Mouse (Mus musculus) heart, embryonic 13.5 days (tissue): ENCODE measurements around the gene Ccdc183. TPM values are rescaled to one million over a fixed set of nuclear protein-coding genes. Genes with fewer than 3 reads are reported as not detected.

Experiments used
- ATAC-seq: fragments of 200-750 bp; cut with Nextera tagmentation; 2 replicates; pipeline ENCODE4 v1.8.0; 2017; ENCODE audit warnings: moderate TSS enrichment; ENCODE audit not compliant: insufficient number of reproducible peaks, low FRiP score, low TSS enrichment; ENCODE audit errors: extremely low read depth
- H3K27ac ChIP-seq: fragments of 300-500 bp; sonication (generic); replicated peaks from 2 replicates; pipeline ENCODE4 v1.5.1; 2015; ENCODE audit warnings: moderate library complexity, mild to moderate bottlenecking, inconsistent platforms
- H3K27me3 ChIP-seq: fragments of 300-500 bp; sonication (generic); replicated peaks from 2 replicates; pipeline ENCODE4 v1.6.1; 2015; ENCODE audit warnings: mild to moderate bottlenecking, inconsistent platforms
- H3K36me3 ChIP-seq: fragments of 300-500 bp; sonication (generic); 2 replicates; pipeline ENCODE4 v1.6.1; 2015; ENCODE audit warnings: mild to moderate bottlenecking, inconsistent platforms
- H3K4me1 ChIP-seq: fragments of 300-500 bp; sonication (generic); 2 replicates; pipeline ENCODE4 v1.6.1; 2015; ENCODE audit warnings: inconsistent platforms
- H3K4me2 ChIP-seq: fragments of 300-500 bp; sonication (generic); 2 replicates; pipeline ENCODE4 v1.6.1; 2015; ENCODE audit warnings: inconsistent platforms, mild to moderate bottlenecking, moderate library complexity
- H3K4me3 ChIP-seq: fragments of 300-500 bp; sonication (generic); 2 replicates; pipeline ENCODE4 v1.5.1; 2015; ENCODE audit warnings: moderate library complexity, mild to moderate bottlenecking, inconsistent platforms
- H3K9ac ChIP-seq: fragments of 300-500 bp; sonication (generic); 2 replicates; pipeline ENCODE4 v1.6.1; 2015; ENCODE audit warnings: inconsistent platforms, mild to moderate bottlenecking, moderate library complexity
- H3K9me3 ChIP-seq: fragments of 300-500 bp; sonication (generic); 2 replicates; pipeline ENCODE4 v1.6.1; 2016; ENCODE audit warnings: inconsistent platforms
- WGBS: fragments of 180-500 bp; shearing (Covaris S2); methylation state at CpG from one replicate; pipeline ENCODE4 v1.1.7; 2015; ENCODE audit warnings: mixed read lengths; 5-methylcytosine and 5-hydroxymethylcytosine counted together
- polyA plus RNA-seq: library from polyadenylated mRNA; unstranded; fragments of >200 nt; fragmentation: Nextera tagmentation; extraction: Ambion mirVana; gene quantifications from 2 replicates; pipeline ENCODE4 v1.2.1, GENCODE M21; 2015

The Ccdc183 gene
- polyA plus RNA-seq, 1 experiment from 2014 or later = 0.11 TPM

- Histone ChIP-seq H3K4me1 (no peaks in the 10 kb centered on the region), H3K27me3 (peaks cover 3% of the 10 kb centered on the region; the same call in 1 of the 2 replicates), H3K4me2 (no peak overlapping the region), H3K9me3 (no peaks in the 10 kb centered on the region), H3K27ac (no peak overlapping the region), H3K36me3 (no peaks in the 10 kb centered on the region), H3K9ac (no peak overlapping the region), H3K4me3 (no peak overlapping the region)
- 34% methylated on average over 1 of the region's 1 CpGs for WGBS
- ATAC-seq = no peak
Observed at GRCm38 (mm10) chr2:25634046-25634445, 16.6 kb upstream of the Ccdc183 start.

GRCm38 (mm10) chr2:25633616-25634015 is 16.1 kb upstream of the Ccdc183 start:
- Histone ChIP-seq H3K36me3 (no peaks in the 10 kb centered on the region), H3K4me1 (no peaks in the 10 kb centered on the region), H3K27me3 (peaks cover 3% of the 10 kb centered on the region; the same call in 1 of the 2 replicates), H3K4me3 (no peak overlapping the region), H3K9ac (no peak overlapping the region), H3K9me3 (no peaks in the 10 kb centered on the region), H3K4me2 (no peak overlapping the region), H3K27ac (no peak overlapping the region)
- no peak for ATAC-seq
- WGBS = 69% methylated on average over 3 of the region's 3 CpGs

- H3K9ac ChIP-seq = no peak overlapping the region
- H3K36me3 ChIP-seq = no peaks in the 10 kb centered on the region
- H3K4me1 ChIP-seq = no peaks in the 10 kb centered on the region
- H3K4me3 ChIP-seq = no peak overlapping the region
- H3K4me2 ChIP-seq = no peak overlapping the region
- H3K27me3 ChIP-seq = peaks cover 9% of the 10 kb centered on the region; the same call in 1 of the 2 replicates
- no peak for ATAC-seq
- H3K9me3 ChIP-seq = no peaks in the 10 kb centered on the region
- 48% methylated on average over 4 of the region's 4 CpGs for WGBS
- H3K27ac ChIP-seq = no peak overlapping the region
Observed at GRCm38 (mm10) chr2:25628738-25629137, 11.3 kb upstream of the Ccdc183 start.

GRCm38 (mm10) chr2:25627811-25628210 is 10.3 kb upstream of the Ccdc183 start, which contains the start of gene Fcna:
Gene Fcna (minus strand): TSS chr2:25628030.
- Histone ChIP-seq H3K9me3 (no peaks in the 10 kb centered on the region), H3K27me3 (peaks cover 9% of the 10 kb centered on the region; the same call in 1 of the 2 replicates), H3K36me3 (no peaks in the 10 kb centered on the region), H3K4me2 (no peak within 1 kb of the TSS), H3K27ac (no peak within 1 kb of the TSS), H3K4me3 (no peak within 1 kb of the TSS), H3K9ac (no peak within 1 kb of the TSS), H3K4me1 (no peaks in the 10 kb centered on the region)
- 70% methylated on average over 6 of the region's 6 CpGs for WGBS
- no peak for ATAC-seq

GRCm38 (mm10) chr2:25625986-25626385 is 8.5 kb upstream of the Ccdc183 start:
- H3K4me3 ChIP-seq = no peak overlapping the region
- peaks cover 13% of the 10 kb centered on the region for H3K4me1 ChIP-seq
- no peak overlapping the region for H3K9ac ChIP-seq
- 0 out of 2 replicates have a peak, but pooled peaks cover 6% of the 10 kb centered on the region for H3K27me3 ChIP-seq
- WGBS = 61% methylated on average over 5 of the region's 5 CpGs
- H3K27ac ChIP-seq = no peak overlapping the region
- H3K9me3 ChIP-seq = no peaks in the 10 kb centered on the region
- ATAC-seq = no peak
- H3K4me2 ChIP-seq = no peak overlapping the region
- no peaks in the 10 kb centered on the region for H3K36me3 ChIP-seq

GRCm38 (mm10) chr2:25621229-25622200 is 4.0 kb upstream of the Ccdc183 start, which contains the start of gene Tmem141:
Gene Tmem141 (minus strand): TSS chr2:25622005.
- 7% methylated on average over 34 of the region's 34 CpGs for WGBS
- peaks cover 14% of the 10 kb centered on the region for H3K4me1 ChIP-seq
- H3K36me3 ChIP-seq = no peaks in the 10 kb centered on the region
- no peaks in the 10 kb centered on the region for H3K9me3 ChIP-seq
- H3K4me3 ChIP-seq = peak within 1 kb of the TSS; percentile 54
- peak within 1 kb of the TSS; percentile 75 for H3K4me2 ChIP-seq
- peak within 1 kb of the TSS; percentile 31; the same call in 1 of the 2 replicates for H3K27ac ChIP-seq
- ATAC-seq = peak; percentile 82
- peaks cover 39% of the 10 kb centered on the region for H3K27me3 ChIP-seq
- H3K9ac ChIP-seq = peak within 1 kb of the TSS; percentile 71

- H3K4me1 ChIP-seq = peaks cover 21% of the 10 kb centered on the region
- 76% methylated on average over 4 of the region's 4 CpGs for WGBS
- H3K9me3 ChIP-seq = no peaks in the 10 kb centered on the region
- H3K9ac ChIP-seq = peak overlapping the region; percentile 71; the same call in 1 of the 2 replicates
- ATAC-seq = no peak
- no peak overlapping the region; the same call in 1 of the 2 replicates for H3K4me3 ChIP-seq
- no peaks in the 10 kb centered on the region for H3K36me3 ChIP-seq
- no peak overlapping the region for H3K27ac ChIP-seq
- peak overlapping the region; percentile 75 for H3K4me2 ChIP-seq
- H3K27me3 ChIP-seq = peaks cover 41% of the 10 kb centered on the region
Observed at GRCm38 (mm10) chr2:25620852-25621228, 3.4 kb upstream of the Ccdc183 start.

GRCm38 (mm10) chr2:25620386-25620785 is 2.9 kb upstream of the Ccdc183 start:
- Histone ChIP-seq H3K4me2 (no peak overlapping the region), H3K4me1 (peaks cover 23% of the 10 kb centered on the region), H3K27me3 (peaks cover 45% of the 10 kb centered on the region), H3K27ac (no peak overlapping the region), H3K4me3 (no peak overlapping the region), H3K36me3 (no peaks in the 10 kb centered on the region), H3K9me3 (no peaks in the 10 kb centered on the region), H3K9ac (no peak overlapping the region; the same call in 1 of the 2 replicates)
- 67% methylated on average over 6 of the region's 6 CpGs for WGBS
- no peak for ATAC-seq

- Histone ChIP-seq H3K4me3 (peak overlapping the region; percentile 13; the same call in 1 of the 2 replicates), H3K9me3 (no peaks in the 10 kb centered on the region), H3K36me3 (no peaks in the 10 kb centered on the region), H3K4me2 (peak overlapping the region; percentile 42), H3K4me1 (peaks cover 14% of the 10 kb centered on the region), H3K27ac (no peak overlapping the region), H3K27me3 (peaks cover 84% of the 10 kb centered on the region), H3K9ac (peak overlapping the region; percentile 15; the same call in 1 of the 2 replicates)
- 14% methylated on average over 22 of the region's 22 CpGs for WGBS
- ATAC-seq = no peak
Observed at GRCm38 (mm10) chr2:25616398-25616797, 1.1 kb downstream of the Ccdc183 start.

- Histone ChIP-seq H3K9ac (peak overlapping the region; percentile 100; the same call in 1 of the 2 replicates), H3K27ac (no peak overlapping the region), H3K9me3 (no peaks in the 10 kb centered on the region), H3K36me3 (peaks cover 9% of the 10 kb centered on the region; the same call in 1 of the 2 replicates), H3K4me2 (peak overlapping the region; percentile 78), H3K4me3 (peak overlapping the region; percentile 100), H3K4me1 (peaks cover 24% of the 10 kb centered on the region), H3K27me3 (peaks cover 31% of the 10 kb centered on the region)
- WGBS = 72% methylated on average over 10 of the region's 10 CpGs
- ATAC-seq = no peak
Observed at GRCm38 (mm10) chr2:25608671-25609070, 8.8 kb downstream of the Ccdc183 start.
